Mouse (Mus musculus) forebrain, embryonic 12.5 days (tissue): ENCODE data around the gene Alcam. TPM values are rescaled to one million over a fixed set of nuclear protein-coding genes. Genes with fewer than 3 reads are reported as not detected.
A peak's percentile ranks its signal among the peaks of the same experiment; 100 is the strongest.

Experiments used
- ATAC-seq: fragments of 200-750 bp; cut with Nextera tagmentation; 2 replicates; pipeline ENCODE4 v1.8.0; 2017; ENCODE audit warnings: moderate TSS enrichment; ENCODE audit not compliant: low FRiP score
- H3K27ac ChIP-seq: fragments of 300-500 bp; sonication (generic); 2 replicates; pipeline ENCODE4 v1.5.1; 2016; ENCODE audit warnings: mild to moderate bottlenecking
- H3K27me3 ChIP-seq: fragments of 300-500 bp; sonication (generic); 2 replicates; pipeline ENCODE4 v1.6.1; 2016; ENCODE audit warnings: mild to moderate bottlenecking
- H3K36me3 ChIP-seq: fragments of 300-500 bp; sonication (generic); replicated peaks from 2 replicates; pipeline ENCODE4 v1.6.1; 2016; ENCODE audit warnings: mild to moderate bottlenecking
- H3K4me1 ChIP-seq: fragments of 300-500 bp; sonication (generic); 2 replicates; pipeline ENCODE4 v1.6.1; 2016
- H3K4me2 ChIP-seq: fragments of 300-500 bp; sonication (generic); 2 replicates; pipeline ENCODE4 v1.6.1; 2016; ENCODE audit warnings: mild to moderate bottlenecking, moderate library complexity
- H3K4me3 ChIP-seq: fragments of 300-500 bp; sonication (generic); replicated peaks from 2 replicates; pipeline ENCODE4 v1.5.1; 2016; ENCODE audit warnings: mild to moderate bottlenecking
- H3K9ac ChIP-seq: fragments of 300-500 bp; sonication (generic); 2 replicates; pipeline ENCODE4 v1.6.1; 2016; ENCODE audit warnings: mild to moderate bottlenecking
- H3K9me3 ChIP-seq: fragments of 300-500 bp; sonication (generic); 2 replicates; pipeline ENCODE4 v1.6.1; 2016
- WGBS: fragments of 180-500 bp; shearing (Covaris S2); methylation state at CpG from one replicate; pipeline ENCODE4 v1.1.7; 2016; 5-methylcytosine and 5-hydroxymethylcytosine counted together
- polyA plus RNA-seq: library from polyadenylated mRNA; unstranded; fragments of >200 nt; fragmentation: Nextera tagmentation; extraction: Ambion mirVana; gene quantifications from 2 replicates; pipeline ENCODE4 v1.2.1, GENCODE M21; 2016

Gene Alcam
- polyA plus RNA-seq, 1 experiment from 2014 or later, result 30.5 TPM

- H3K9me3 ChIP-seq, result no peaks in the 10 kb centered on the region
- H3K4me2 ChIP-seq, result no peak overlapping the region
- ATAC-seq, result no peak
- no peak overlapping the region for H3K4me3 ChIP-seq
- no peak overlapping the region for H3K9ac ChIP-seq
- no peaks in the 10 kb centered on the region for H3K4me1 ChIP-seq
- H3K36me3 ChIP-seq, result no peaks in the 10 kb centered on the region
- no peaks in the 10 kb centered on the region for H3K27me3 ChIP-seq
- H3K27ac ChIP-seq, result no peak overlapping the region
These were observed 190.1 kb downstream of the Alcam start for GRCm38 (mm10) chr16:52263751-52264150.

- no peaks in the 10 kb centered on the region for H3K27me3 ChIP-seq
- H3K9me3 ChIP-seq, result no peaks in the 10 kb centered on the region
- no peak overlapping the region for H3K4me3 ChIP-seq
- no peak overlapping the region for H3K27ac ChIP-seq
- H3K9ac ChIP-seq, result no peak overlapping the region
- no peaks in the 10 kb centered on the region for H3K4me1 ChIP-seq
- 14% methylated on average over 1 of the region's 1 CpGs for WGBS
- H3K4me2 ChIP-seq, result no peak overlapping the region
- H3K36me3 ChIP-seq, result no peaks in the 10 kb centered on the region
- peak; percentile 17; the same call in 1 of the 2 replicates for ATAC-seq
These were observed 191.3 kb downstream of the Alcam start for GRCm38 (mm10) chr16:52262582-52262981.

GRCm38 (mm10) chr16:52261755-52262154, 192.1 kb downstream of the Alcam start:
- H3K4me2 ChIP-seq, result no peak overlapping the region
- H3K27ac ChIP-seq, result no peak overlapping the region
- 81% methylated on average over 1 of the region's 1 CpGs for WGBS
- no peaks in the 10 kb centered on the region for H3K36me3 ChIP-seq
- ATAC-seq, result no peak
- H3K9ac ChIP-seq, result no peak overlapping the region
- no peaks in the 10 kb centered on the region for H3K4me1 ChIP-seq
- H3K4me3 ChIP-seq, result no peak overlapping the region
- H3K27me3 ChIP-seq, result no peaks in the 10 kb centered on the region
- H3K9me3 ChIP-seq, result no peaks in the 10 kb centered on the region

- H3K4me3 ChIP-seq, result no peak overlapping the region
- 87% methylated on average over 4 of the region's 4 CpGs for WGBS
- no peaks in the 10 kb centered on the region for H3K4me1 ChIP-seq
- H3K27ac ChIP-seq, result no peak overlapping the region
- no peak overlapping the region for H3K4me2 ChIP-seq
- H3K27me3 ChIP-seq, result no peaks in the 10 kb centered on the region
- no peak overlapping the region for H3K9ac ChIP-seq
- H3K9me3 ChIP-seq, result no peaks in the 10 kb centered on the region
- ATAC-seq, result no peak
- H3K36me3 ChIP-seq, result no peaks in the 10 kb centered on the region; the same call in 1 of the 2 replicates
These were observed 202.9 kb downstream of the Alcam start for GRCm38 (mm10) chr16:52250935-52251334.

- Histone ChIP-seq H3K4me1 (no peaks in the 10 kb centered on the region), H3K9me3 (no peaks in the 10 kb centered on the region), H3K36me3 (no peaks in the 10 kb centered on the region; the same call in 1 of the 2 replicates), H3K9ac (no peak overlapping the region), H3K27ac (no peak overlapping the region), H3K4me3 (no peak overlapping the region), H3K4me2 (no peak overlapping the region), H3K27me3 (no peaks in the 10 kb centered on the region)
- no peak for ATAC-seq
- 96% methylated on average over 4 of the region's 4 CpGs for WGBS
These were observed 203.7 kb downstream of the Alcam start for GRCm38 (mm10) chr16:52250196-52250595.

GRCm38 (mm10) chr16:52243421-52243973, 210.4 kb downstream of the Alcam start:
- no peaks in the 10 kb centered on the region for H3K36me3 ChIP-seq
- 92% methylated on average over 4 of the region's 4 CpGs for WGBS
- H3K9ac ChIP-seq, result no peak overlapping the region
- H3K27ac ChIP-seq, result no peak overlapping the region
- H3K4me3 ChIP-seq, result no peak overlapping the region
- H3K27me3 ChIP-seq, result no peaks in the 10 kb centered on the region
- no peaks in the 10 kb centered on the region for H3K4me1 ChIP-seq
- ATAC-seq, result no peak
- H3K4me2 ChIP-seq, result no peak overlapping the region
- no peaks in the 10 kb centered on the region for H3K9me3 ChIP-seq

GRCm38 (mm10) chr16:52242144-52242543, 211.7 kb downstream of the Alcam start:
- WGBS, result 86% methylated on average over 2 of the region's 2 CpGs

GRCm38 (mm10) chr16:52229930-52230329, 223.9 kb downstream of the Alcam start:
- Histone ChIP-seq H3K4me1 (no peaks in the 10 kb centered on the region), H3K4me2 (no peak overlapping the region), H3K4me3 (no peak overlapping the region), H3K9ac (no peak overlapping the region), H3K27me3 (no peaks in the 10 kb centered on the region), H3K36me3 (no peaks in the 10 kb centered on the region), H3K27ac (no peak overlapping the region), H3K9me3 (no peaks in the 10 kb centered on the region)
- 70% methylated on average over 2 of the region's 2 CpGs for WGBS
- ATAC-seq, result no peak

More at GRCm38 (mm10) chr16:52242144-52242543, 211.7 kb downstream of the Alcam start:
- H3K27ac ChIP-seq, result no peak overlapping the region
- no peaks in the 10 kb centered on the region for H3K27me3 ChIP-seq
- no peak overlapping the region for H3K4me2 ChIP-seq
- H3K36me3 ChIP-seq, result no peaks in the 10 kb centered on the region
- H3K9ac ChIP-seq, result no peak overlapping the region
- no peak for ATAC-seq
- H3K4me3 ChIP-seq, result no peak overlapping the region
- no peaks in the 10 kb centered on the region for H3K4me1 ChIP-seq
- no peaks in the 10 kb centered on the region for H3K9me3 ChIP-seq

GRCm38 (mm10) chr16:52229446-52229845, 224.4 kb downstream of the Alcam start:
- H3K27ac ChIP-seq, result no peak overlapping the region
- no peaks in the 10 kb centered on the region for H3K4me1 ChIP-seq
- H3K9me3 ChIP-seq, result no peaks in the 10 kb centered on the region
- no peaks in the 10 kb centered on the region for H3K36me3 ChIP-seq
- no peaks in the 10 kb centered on the region for H3K27me3 ChIP-seq
- no peak overlapping the region for H3K4me2 ChIP-seq
- no peak overlapping the region for H3K9ac ChIP-seq
- no peak for ATAC-seq
- WGBS, result 70% methylated on average over 7 of the region's 7 CpGs
- H3K4me3 ChIP-seq, result no peak overlapping the region

- no peak overlapping the region for H3K4me3 ChIP-seq
- H3K9me3 ChIP-seq, result no peaks in the 10 kb centered on the region
- H3K36me3 ChIP-seq, result no peaks in the 10 kb centered on the region
- H3K27ac ChIP-seq, result no peak overlapping the region
- no peak overlapping the region for H3K4me2 ChIP-seq
- ATAC-seq, result no peak
- no peak overlapping the region for H3K9ac ChIP-seq
- 87% methylated on average over 4 of the region's 4 CpGs for WGBS
- H3K27me3 ChIP-seq, result no peaks in the 10 kb centered on the region
- H3K4me1 ChIP-seq, result no peaks in the 10 kb centered on the region
These were observed 231.0 kb downstream of the Alcam start for GRCm38 (mm10) chr16:52222896-52223295.

GRCm38 (mm10) chr16:52219069-52219468, 234.8 kb downstream of the Alcam start:
- Histone ChIP-seq H3K9me3 (no peaks in the 10 kb centered on the region), H3K27ac (no peak overlapping the region), H3K9ac (no peak overlapping the region), H3K4me3 (no peak overlapping the region), H3K27me3 (no peaks in the 10 kb centered on the region; the same call in 1 of the 2 replicates), H3K4me1 (no peaks in the 10 kb centered on the region), H3K4me2 (no peak overlapping the region), H3K36me3 (no peaks in the 10 kb centered on the region)
- 19% methylated on average over 2 of the region's 2 CpGs for WGBS
- ATAC-seq, result no peak

- ATAC-seq, result no peak
- H3K27ac ChIP-seq, result no peak overlapping the region
- H3K9ac ChIP-seq, result no peak overlapping the region
- WGBS, result 69% methylated on average over 8 of the region's 8 CpGs
- H3K4me3 ChIP-seq, result no peak overlapping the region
- H3K4me2 ChIP-seq, result no peak overlapping the region
- H3K9me3 ChIP-seq, result no peaks in the 10 kb centered on the region
- no peaks in the 10 kb centered on the region; the same call in 1 of the 2 replicates for H3K27me3 ChIP-seq
- no peaks in the 10 kb centered on the region for H3K36me3 ChIP-seq
- no peaks in the 10 kb centered on the region for H3K4me1 ChIP-seq
These were observed 242.8 kb downstream of the Alcam start for GRCm38 (mm10) chr16:52210844-52211606.

GRCm38 (mm10) chr16:52200107-52200506, 253.8 kb downstream of the Alcam start:
- H3K9ac ChIP-seq, result no peak overlapping the region
- ATAC-seq, result no peak
- no peak overlapping the region for H3K4me2 ChIP-seq
- H3K4me1 ChIP-seq, result no peaks in the 10 kb centered on the region
- H3K9me3 ChIP-seq, result no peaks in the 10 kb centered on the region
- no peaks in the 10 kb centered on the region for H3K27me3 ChIP-seq
- 93% methylated on average over 7 of the region's 7 CpGs for WGBS
- peaks cover 23% of the 10 kb centered on the region for H3K36me3 ChIP-seq
- H3K4me3 ChIP-seq, result no peak overlapping the region
- H3K27ac ChIP-seq, result no peak overlapping the region
